Mouse (Mus musculus) MEL (cell line): ENCODE data around the gene Cdca7l. TPM values are rescaled to one million over a fixed set of nuclear protein-coding genes. Genes with fewer than 3 reads are reported as not detected.

Experiments used
- DNase-seq: peaks from one replicate; pipeline ENCODE4 v3.0.0; 2011; ENCODE audit warnings: low read depth, low spot score
- H3K27ac ChIP-seq: 2 replicates; pipeline ENCODE4 v1.5.1; 2012; ENCODE audit warnings: low read depth, mild to moderate bottlenecking, control low read depth, low read length, moderate library complexity; ENCODE audit not compliant: control insufficient read depth
- H3K27me3 ChIP-seq, 2 experiments: fragments of 150-350 bp in 1 of 2; sonication (generic) in 1 of 2; 2 replicates each; pipeline ENCODE4 v1.6.1; 2012; ENCODE audit warnings: low read length in 2 of 2, mild to moderate bottlenecking in 2 of 2, improper control_type of control experiment in 1 of 2, moderate library complexity in 1 of 2; ENCODE audit not compliant: insufficient read depth in 2 of 2, control insufficient read depth in 1 of 2
- H3K36me3 ChIP-seq, 2 experiments: 2 replicates each; pipeline ENCODE4 v1.6.1; 2012 to 2014; ENCODE audit warnings: low read length in 2 of 2, improper control_type of control experiment in 1 of 2, inconsistent platforms in 1 of 2, mild to moderate bottlenecking in 1 of 2; ENCODE audit not compliant: insufficient read depth in 2 of 2, control insufficient read depth in 1 of 2
- H3K4me1 ChIP-seq, 2 experiments: fragments of 150-350 bp in 1 of 2; sonication (generic) in 1 of 2; 2 replicates each; pipeline ENCODE4 v1.6.1; 2012; ENCODE audit warnings: low read length in 2 of 2, improper control_type of control experiment in 1 of 2, mild to moderate bottlenecking in 1 of 2; ENCODE audit not compliant: insufficient read depth in 2 of 2, control insufficient read depth in 1 of 2
- H3K4me3 ChIP-seq, 2 experiments: fragments of 150-350 bp in 1 of 2; sonication (generic) in 1 of 2; 2 replicates each; pipeline ENCODE4 v1.5.1; 2012; ENCODE audit warnings: low read depth in 2 of 2, low read length in 2 of 2, mild to moderate bottlenecking in 2 of 2, moderate library complexity in 2 of 2, control low read depth in 1 of 2, improper control_type of control experiment in 1 of 2; ENCODE audit not compliant: control insufficient read depth in 1 of 2, insufficient read depth in 1 of 2
- H3K79me2 ChIP-seq: 2 replicates; pipeline ENCODE4 v1.6.1; 2012; ENCODE audit warnings: mild to moderate bottlenecking, low read length, moderate library complexity; ENCODE audit not compliant: control insufficient read depth, poor library complexity, insufficient read depth
- H3K9ac ChIP-seq: 2 replicates; pipeline ENCODE4 v1.6.1; 2012; ENCODE audit warnings: low read depth, mild to moderate bottlenecking, control low read depth, low read length, moderate library complexity; ENCODE audit not compliant: control insufficient read depth, poor library complexity, severe bottlenecking
- H3K9me3 ChIP-seq: fragments of 150-350 bp; sonication (generic); replicated peaks from 2 replicates; pipeline ENCODE4 v1.6.1; 2012; ENCODE audit warnings: mild to moderate bottlenecking, low read length, improper control_type of control experiment, moderate library complexity; ENCODE audit not compliant: insufficient read depth
- BHLHE40 ChIP-seq: IDR thresholded peaks from 2 replicates; pipeline ENCODE4 v1.6.1; 2012; ENCODE audit warnings: low read depth, mild to moderate bottlenecking, inconsistent platforms, low read length, improper control_type of control experiment, borderline replicate concordance
- CHD1 ChIP-seq: IDR thresholded peaks from 2 replicates; pipeline ENCODE4 v1.6.1; 2012; ENCODE audit warnings: low read depth, mild to moderate bottlenecking, inconsistent platforms, low read length, improper control_type of control experiment
- CTCF ChIP-seq, 3 experiments: IDR thresholded peaks in 2 of 3; conservative IDR thresholded peaks in 1 of 3; 2 replicates each; pipeline ENCODE4 v1.5.1; 2011 to 2012; ENCODE audit warnings: low read length in 3 of 3, low read depth in 2 of 3, mild to moderate bottlenecking in 2 of 3, improper control_type of control experiment in 1 of 3, inconsistent platforms in 1 of 3, mixed read lengths in 1 of 3, moderate library complexity in 1 of 3; ENCODE audit not compliant: control insufficient read depth in 1 of 3, insufficient read depth in 1 of 3, poor library complexity in 1 of 3, severe bottlenecking in 1 of 3
- EP300 ChIP-seq, 2 experiments: IDR thresholded peaks; 2 replicates each; pipeline ENCODE4 v1.6.1; 2011; ENCODE audit warnings: improper control_type of control experiment in 2 of 2, low read length in 2 of 2, low read depth in 1 of 2, mild to moderate bottlenecking in 1 of 2
- GATA1 ChIP-seq: IDR thresholded peaks from 2 replicates; pipeline ENCODE4 v1.6.1; 2011; ENCODE audit warnings: low read depth, low read length, improper control_type of control experiment
- JUND ChIP-seq: IDR thresholded peaks from 2 replicates; pipeline ENCODE4 v1.6.1; 2011; ENCODE audit warnings: low read depth, mild to moderate bottlenecking, improper control_type of control experiment, low read length
- MAZ ChIP-seq: IDR thresholded peaks from 2 replicates; pipeline ENCODE4 v1.6.1; 2012; ENCODE audit warnings: low read depth, mild to moderate bottlenecking, inconsistent platforms, low read length, improper control_type of control experiment
- MEF2A ChIP-seq: IDR thresholded peaks from 2 replicates; pipeline ENCODE4 v1.6.1; 2014; ENCODE audit warnings: low read depth, mild to moderate bottlenecking, inconsistent platforms, low read length, improper control_type of control experiment; ENCODE audit not compliant: poor library complexity, insufficient replicate concordance, severe bottlenecking; ENCODE audit errors: extremely low read depth
- POLR2AphosphoS2 ChIP-seq: IDR thresholded peaks from 2 replicates; pipeline ENCODE4 v1.6.1; 2011; ENCODE audit warnings: low read length, improper control_type of control experiment
- RAD21 ChIP-seq: IDR thresholded peaks from 2 replicates; pipeline ENCODE4 v1.6.1; 2011; ENCODE audit warnings: mild to moderate bottlenecking, low read depth, low read length, improper control_type of control experiment
- TBP ChIP-seq: IDR thresholded peaks from 2 replicates; pipeline ENCODE4 v1.8.0; 2011; ENCODE audit warnings: low read depth, low read length, improper control_type of control experiment
- TCF12 ChIP-seq: IDR thresholded peaks from 2 replicates; pipeline ENCODE4 v1.6.1; 2014; ENCODE audit warnings: low read depth, mild to moderate bottlenecking, inconsistent platforms, low read length, improper control_type of control experiment, moderate library complexity
- UBTF ChIP-seq: IDR thresholded peaks from 2 replicates; pipeline ENCODE4 v1.6.1; 2012; ENCODE audit warnings: low read depth, mild to moderate bottlenecking, inconsistent platforms, low read length, improper control_type of control experiment, moderate library complexity, borderline replicate concordance; ENCODE audit not compliant: insufficient read depth
- ZKSCAN1 ChIP-seq: IDR thresholded peaks from 2 replicates; pipeline ENCODE4 v1.6.1; 2012; ENCODE audit warnings: low read depth, mild to moderate bottlenecking, inconsistent platforms, low read length, improper control_type of control experiment, moderate library complexity
- ZMIZ1 ChIP-seq: IDR thresholded peaks from 2 replicates; pipeline ENCODE4 v1.6.1; 2012; ENCODE audit warnings: low read depth, mild to moderate bottlenecking, inconsistent platforms, low read length, improper control_type of control experiment, moderate library complexity
- ZNF384 ChIP-seq: IDR thresholded peaks from 2 replicates; pipeline ENCODE4 v1.6.1; 2012; ENCODE audit warnings: low read depth, mild to moderate bottlenecking, inconsistent platforms, low read length, improper control_type of control experiment
- polyA plus RNA-seq, 2 experiments: library from polyadenylated mRNA; stranded (reverse) in 1 of 2; unstranded in 1 of 2; fragments of >175 nt in 1 of 2; fragments of >200 nt in 1 of 2; gene quantifications; 2 replicates each; pipeline versions ENCODE4 v1.2.1 to v1.2.4; 2012; ENCODE audit warnings: low replicate concordance in 2 of 2, low read depth in 1 of 2; ENCODE audit not compliant: insufficient read length in 2 of 2, insufficient read depth in 1 of 2, missing spikeins in 1 of 2
- total RNA-seq: library from RNA; depleted of rRNA; stranded (reverse); fragments of 300-350 nt; gene quantifications from 2 replicates; pipeline ENCODE4 v1.2.3, GENCODE M21; 2012

Gene Cdca7l
- total and polyA plus RNA-seq, 3 experiments: 93.3 to 1,920 (median 99.6) TPM

GRCm38 (mm10) chr12:117786621-117787020, 17.5 kb upstream of the Cdca7l start:
- Histone ChIP-seq H3K79me2 (no peaks in the 10 kb centered on the region), H3K9me3 (no peaks in the 10 kb centered on the region), H3K27me3 (no peaks in the 10 kb centered on the region; a peak in 1 of 4 replicates), H3K4me1 (no peaks in the 10 kb centered on the region), H3K9ac (no peak overlapping the region), H3K4me3 (no peak overlapping the region), H3K36me3 (no peaks in the 10 kb centered on the region), H3K27ac (no peak overlapping the region)
- TF ChIP-seq RAD21 (no peak), EP300 (IDR thresholded peaks at IDR 0.05; ENCODE audit: low read depth in 1 of 2, low read length in 2 of 2) (no peak), CTCF (IDR thresholded peaks at IDR 0.05 in 2 of 3, conservative IDR thresholded peaks at IDR 0.05 in 1 of 3; ENCODE audit: control insufficient read depth in 1 of 3, insufficient read depth in 1 of 3, low read depth in 2 of 3, low read length in 3 of 3, poor library complexity in 1 of 3, severe bottlenecking in 1 of 3) (no peak), GATA1 (no peak), TCF12 (no peak), POLR2AphosphoS2 (no peak), ZNF384 (no peak), BHLHE40 (no peak)
- DNase-seq: no peak

- Histone ChIP-seq H3K27ac (no peak overlapping the region), H3K4me1 (no peaks in the 10 kb centered on the region), H3K9me3 (no peaks in the 10 kb centered on the region), H3K27me3 (no peaks in the 10 kb centered on the region; a peak in 1 of 4 replicates), H3K79me2 (no peaks in the 10 kb centered on the region)
- TF ChIP-seq MAZ (no peak), CHD1 (no peak), GATA1 (no peak), UBTF (no peak), ZKSCAN1 (no peak), MEF2A (no peak), JUND (no peak), ZMIZ1 (no peak), POLR2AphosphoS2 (no peak), TBP (no peak)
- TF ChIP-seq, all 39 proteins: peak for 0
- Histone ChIP-seq H3K9ac (no peak overlapping the region), H3K4me3 (no peak overlapping the region), H3K36me3 (no peaks in the 10 kb centered on the region)
- DNase-seq: no peak
These were observed 15.5 kb upstream of the Cdca7l start for GRCm38 (mm10) chr12:117788513-117789011.
